ENCODE assay signal across 15 mouse cellular contexts in the genomic region with DNA sequence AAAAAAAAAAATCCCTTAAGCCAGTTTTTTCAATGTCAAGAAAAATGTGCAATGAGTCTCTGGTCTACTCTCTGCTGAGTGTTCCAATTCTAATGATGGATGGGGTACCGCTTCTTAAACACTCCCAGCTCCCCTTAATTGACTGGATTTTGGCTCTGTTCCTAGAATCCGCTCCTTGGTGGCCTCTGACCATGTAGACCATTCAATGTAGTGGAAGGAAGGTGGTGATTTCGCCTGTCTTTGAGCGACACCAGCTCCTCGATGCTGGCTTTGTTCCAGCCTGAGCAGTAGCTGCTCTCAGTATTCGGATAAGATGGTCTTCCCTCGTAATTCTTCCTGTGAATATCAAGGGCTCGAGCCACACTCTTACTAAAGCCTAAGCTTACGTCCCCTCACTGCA.
DNase-seq lines count a peak whose midpoint lies in the region; ATAC-seq and TF ChIP-seq lines count a peak whose summit lies in the region.
"Had no signal": no experiment of that assay in that cellular context is flagged by ENCODE, and none has a peak within 500 bp of the region (broad histone marks: within the 10 kb centered on the region; RNA-seq: fewer than 3 reads in every experiment).

No protein-coding gene starts in this region.

- 0 out of 2 replicates have a peak, but pooled peaks cover 3% of the 10 kb centered on the region for H3K4me1 ChIP-seq in hindbrain, embryonic 15.5 days (replicated peaks)
- peaks cover 3% of the 10 kb centered on the region; the same call in 1 of the 2 replicates for H3K4me1 ChIP-seq in hindbrain, embryonic 12.5 days
- H3K4me1 ChIP-seq in lung, embryonic 14.5 days (ENCODE audit: insufficient read depth), result 0 out of 2 replicates have a peak, but pooled peaks cover 6% of the 10 kb centered on the region
- no peaks in the 10 kb centered on the region; the same call in 1 of the 2 replicates for H3K4me1 ChIP-seq in forebrain, embryonic 14.5 days (ENCODE audit: control insufficient read depth, insufficient read depth, low read length)
- H3K4me1 ChIP-seq: liver, embryonic 13.5 days; neural tube, embryonic 15.5 days had no signal

- peak; percentile 66; the same call in 1 of the 2 replicates for ATAC-seq in hindbrain, embryonic 15.5 days (ENCODE audit: low FRiP score, low read depth)
- ATAC-seq in hindbrain, embryonic 12.5 days (ENCODE audit: low FRiP score), result no peak
- ATAC-seq in lung, embryonic 14.5 days (ENCODE audit: insufficient read depth), result peak; percentile 87; the same call in 1 of the 2 replicates
- ATAC-seq in forebrain, embryonic 14.5 days, result peak; percentile 79

- 38% methylated on average over 9 of the region's 9 CpGs for WGBS in hindbrain, embryonic 15.5 days
- WGBS in hindbrain, embryonic 12.5 days, result 68% methylated on average over 9 of the region's 9 CpGs
- 37% methylated on average over 9 of the region's 9 CpGs for WGBS in lung, embryonic 14.5 days
- 19% methylated on average over 9 of the region's 9 CpGs for WGBS in forebrain, embryonic 14.5 days

- no peaks in the 10 kb centered on the region for H3K9me3 ChIP-seq in hindbrain, embryonic 15.5 days
- H3K9me3 ChIP-seq in hindbrain, embryonic 12.5 days (replicated peaks), result no peaks in the 10 kb centered on the region
- H3K9me3 ChIP-seq in lung, embryonic 14.5 days (ENCODE audit: low read depth, low read length), result no peaks in the 10 kb centered on the region
- no peaks in the 10 kb centered on the region for H3K9me3 ChIP-seq in forebrain, embryonic 14.5 days (replicated peaks; ENCODE audit: control insufficient read depth, low read length)
- H3K9me3 ChIP-seq: heart, embryonic 10.5 days; liver, embryonic 13.5 days; midbrain, embryonic 12.5 days; neural tube, embryonic 15.5 days had no signal

- H3K27me3 ChIP-seq in hindbrain, embryonic 15.5 days, result no peaks in the 10 kb centered on the region
- H3K27me3 ChIP-seq in hindbrain, embryonic 12.5 days, result peaks cover 5% of the 10 kb centered on the region; the same call in 1 of the 2 replicates
- peaks cover 11% of the 10 kb centered on the region; the same call in 1 of the 2 replicates for H3K27me3 ChIP-seq in lung, embryonic 14.5 days (ENCODE audit: insufficient read depth, low read length)
- no peaks in the 10 kb centered on the region for H3K27me3 ChIP-seq in forebrain, embryonic 14.5 days (replicated peaks; ENCODE audit: control insufficient read depth, insufficient read depth, low read length)
- H3K27me3 ChIP-seq: liver, embryonic 13.5 days; neural tube, embryonic 15.5 days had no signal

- H3K4me3 ChIP-seq in hindbrain, embryonic 15.5 days, result no peak overlapping the region
- H3K4me3 ChIP-seq in hindbrain, embryonic 12.5 days, result no peak overlapping the region
- no peak overlapping the region for H3K4me3 ChIP-seq in lung, embryonic 14.5 days (ENCODE audit: low read depth, low read length)
- no peak overlapping the region for H3K4me3 ChIP-seq in forebrain, embryonic 14.5 days (ENCODE audit: low read depth, low read length)
- H3K4me3 ChIP-seq: gastrocnemius, adult 2 months; heart, embryonic 10.5 days; liver, embryonic 13.5 days; midbrain, embryonic 12.5 days; neural tube, embryonic 15.5 days had no signal

- TF ChIP-seq CTCF in lung, embryonic 14.5 days (IDR thresholded peaks at IDR 0.05; ENCODE audit: low read depth), result no peak

- H3K27ac ChIP-seq in hindbrain, embryonic 15.5 days (replicated peaks), result no peak overlapping the region
- H3K27ac ChIP-seq in hindbrain, embryonic 12.5 days, result no peak overlapping the region
- H3K27ac ChIP-seq in lung, embryonic 14.5 days (ENCODE audit: low read depth), result no peak overlapping the region
- no peak overlapping the region for H3K27ac ChIP-seq in forebrain, embryonic 14.5 days (ENCODE audit: low read depth, low read length)
- H3K27ac ChIP-seq: gastrocnemius, adult 2 months; heart, embryonic 10.5 days; liver, embryonic 13.5 days; midbrain, embryonic 12.5 days; neural tube, embryonic 15.5 days had no signal

- H3K9ac ChIP-seq in hindbrain, embryonic 15.5 days, result no peak overlapping the region
- H3K9ac ChIP-seq in hindbrain, embryonic 12.5 days, result no peak overlapping the region
- H3K9ac ChIP-seq in lung, embryonic 14.5 days, result no peak overlapping the region
- H3K9ac ChIP-seq in forebrain, embryonic 14.5 days (ENCODE audit: low read length), result no peak overlapping the region
- H3K9ac ChIP-seq: liver, embryonic 13.5 days; midbrain, embryonic 12.5 days; neural tube, embryonic 15.5 days had no signal

- peak; percentile 32 to 42 for DNase-seq in cerebellum, postnatal 14 days
- no peak for DNase-seq in cerebellum, postnatal 36 days
- DNase-seq in lung, embryonic 14.5 days, result peak; percentile 89
- no peak for DNase-seq in lung, adult 18-20 months
- DNase-seq in forebrain, embryonic 14.5 days (ENCODE audit: low spot score), result peak; percentile 87
- no peak for DNase-seq in thymus, postnatal 4 days
- DNase-seq: cerebellum, adult 9-10 months; gastrocnemius, adult 2 months; kidney, postnatal 25 days; liver, embryonic 13.5 days had no signal

- no peak overlapping the region for H3K4me2 ChIP-seq in hindbrain, embryonic 15.5 days
- H3K4me2 ChIP-seq in hindbrain, embryonic 12.5 days (replicated peaks), result no peak overlapping the region
- no peak overlapping the region for H3K4me2 ChIP-seq in lung, embryonic 14.5 days
- H3K4me2 ChIP-seq in forebrain, embryonic 14.5 days (ENCODE audit: low read length), result no peak overlapping the region
- H3K4me2 ChIP-seq: liver, embryonic 13.5 days; midbrain, embryonic 12.5 days; neural tube, embryonic 15.5 days had no signal

- H3K36me3 ChIP-seq in hindbrain, embryonic 15.5 days, result no peaks in the 10 kb centered on the region
- no peaks in the 10 kb centered on the region for H3K36me3 ChIP-seq in hindbrain, embryonic 12.5 days
- no peaks in the 10 kb centered on the region for H3K36me3 ChIP-seq in lung, embryonic 14.5 days (ENCODE audit: insufficient read depth)
- H3K36me3 ChIP-seq in forebrain, embryonic 14.5 days (ENCODE audit: control insufficient read depth, insufficient read depth, low read length), result no peaks in the 10 kb centered on the region
- H3K36me3 ChIP-seq: liver, embryonic 13.5 days; midbrain, embryonic 12.5 days; neural tube, embryonic 15.5 days had no signal

Comparison
In these comparisons a context has a peak if more than half of its experiments do, and no peak if none do; other contexts are left out.
1. DNase-seq: peak in cerebellum, postnatal 14 days (2 of 2), lung, embryonic 14.5 days (single experiment) and forebrain, embryonic 14.5 days (single experiment); none in cerebellum, postnatal 36 days (0 of 2), lung, adult 18-20 months (0 of 2) and thymus, postnatal 4 days (single experiment).